Mouse (Mus musculus) heart, embryonic 16.5 days (tissue): ENCODE results near the gene Sez6l. TPM values are rescaled to one million over a fixed set of nuclear protein-coding genes. Genes with fewer than 3 reads are reported as not detected.

Experiments
- ATAC-seq: fragments of 200-750 bp; cut with Nextera tagmentation; replicated peaks from 2 replicates; pipeline ENCODE4 v1.8.0; 2017; ENCODE audit warnings: moderate number of reproducible peaks; ENCODE audit not compliant: insufficient read depth, low FRiP score; ENCODE audit errors: extremely low read depth
- H3K27ac ChIP-seq: fragments of 300-500 bp; sonication (generic); 2 replicates; pipeline ENCODE4 v1.5.1; 2014; ENCODE audit warnings: mild to moderate bottlenecking, low read length, control low read depth, moderate library complexity
- H3K27me3 ChIP-seq: fragments of 300-500 bp; sonication (generic); 2 replicates; pipeline ENCODE4 v1.6.1; 2014; ENCODE audit warnings: low read length, mixed read lengths; ENCODE audit not compliant: control insufficient read depth, insufficient read depth
- H3K36me3 ChIP-seq: fragments of 300-500 bp; sonication (generic); 2 replicates; pipeline ENCODE4 v1.6.1; 2014; ENCODE audit not compliant: control insufficient read depth, insufficient read depth
- H3K4me1 ChIP-seq: fragments of 300-500 bp; sonication (generic); 2 replicates; pipeline ENCODE4 v1.6.1; 2014; ENCODE audit warnings: low read length, mixed read lengths; ENCODE audit not compliant: control insufficient read depth, insufficient read depth
- H3K4me2 ChIP-seq: fragments of 300-500 bp; sonication (generic); 2 replicates; pipeline ENCODE4 v1.6.1; 2014; ENCODE audit warnings: low read depth, mild to moderate bottlenecking, control low read depth, low read length
- H3K4me3 ChIP-seq: fragments of 300-500 bp; sonication (generic); 2 replicates; pipeline ENCODE4 v1.5.1; 2014; ENCODE audit warnings: mild to moderate bottlenecking, control low read depth, low read length
- H3K9ac ChIP-seq: fragments of 300-500 bp; sonication (generic); 2 replicates; pipeline ENCODE4 v1.6.1; 2014; ENCODE audit warnings: low read length, control low read depth
- H3K9me3 ChIP-seq: fragments of 300-500 bp; sonication (generic); replicated peaks from 2 replicates; pipeline ENCODE4 v1.6.1; 2016; ENCODE audit warnings: low read length; ENCODE audit not compliant: control insufficient read depth
- WGBS: fragments of 180-500 bp; shearing (Covaris S2); extraction: QIAGEN DNeasy Blood & Tissue Kit; methylation state at CpG from one replicate; pipeline ENCODE4 v1.1.7; 2014; 5-methylcytosine and 5-hydroxymethylcytosine counted together
- polyA plus RNA-seq: library from polyadenylated mRNA; unstranded; fragments of >200 nt; fragmentation: Nextera tagmentation; extraction: Ambion mirVana; gene quantifications from 2 replicates; pipeline ENCODE4 v1.2.1, GENCODE M21; 2015

Sez6l gene
- polyA plus RNA-seq, 1 experiment from 2014 or later: 0.34 TPM

- Histone ChIP-seq H3K9ac (no peak overlapping the region), H3K4me2 (no peak overlapping the region), H3K27me3 (peaks cover 33% of the 10 kb centered on the region), H3K4me1 (no peaks in the 10 kb centered on the region), H3K4me3 (no peak overlapping the region), H3K36me3 (no peaks in the 10 kb centered on the region), H3K9me3 (no peaks in the 10 kb centered on the region), H3K27ac (no peak overlapping the region)
- ATAC-seq: no peak
- 36% methylated on average over 13 of the region's 13 CpGs for WGBS
Measured at GRCm38 (mm10) chr5:112484924-112485715, 91.9 kb downstream of the Sez6l start.

GRCm38 (mm10) chr5:112483030-112483429, 94.0 kb downstream of the Sez6l start:
- WGBS: 76% methylated on average over 8 of the region's 8 CpGs
- Histone ChIP-seq H3K4me3 (no peak overlapping the region), H3K4me2 (no peak overlapping the region), H3K27ac (no peak overlapping the region), H3K27me3 (peaks cover 38% of the 10 kb centered on the region), H3K9ac (no peak overlapping the region), H3K36me3 (no peaks in the 10 kb centered on the region), H3K9me3 (no peaks in the 10 kb centered on the region), H3K4me1 (no peaks in the 10 kb centered on the region)
- ATAC-seq: no peak

- Histone ChIP-seq H3K27me3 (peaks cover 41% of the 10 kb centered on the region), H3K4me3 (no peak overlapping the region), H3K9me3 (no peaks in the 10 kb centered on the region), H3K4me1 (no peaks in the 10 kb centered on the region), H3K9ac (no peak overlapping the region), H3K27ac (no peak overlapping the region), H3K4me2 (no peak overlapping the region), H3K36me3 (no peaks in the 10 kb centered on the region)
- 69% methylated on average over 13 of the region's 13 CpGs for WGBS
- ATAC-seq: no peak
Measured at GRCm38 (mm10) chr5:112482551-112482950, 94.4 kb downstream of the Sez6l start.

GRCm38 (mm10) chr5:112481946-112482410, 95.0 kb downstream of the Sez6l start:
- no peak overlapping the region for H3K4me3 ChIP-seq
- H3K4me2 ChIP-seq: no peak overlapping the region
- H3K27me3 ChIP-seq: peaks cover 44% of the 10 kb centered on the region
- no peaks in the 10 kb centered on the region for H3K36me3 ChIP-seq
- H3K27ac ChIP-seq: no peak overlapping the region
- H3K9ac ChIP-seq: no peak overlapping the region
- no peaks in the 10 kb centered on the region for H3K9me3 ChIP-seq
- H3K4me1 ChIP-seq: no peaks in the 10 kb centered on the region
- ATAC-seq: no peak
- WGBS: 31% methylated on average over 19 of the region's 19 CpGs

- 38% methylated on average over 6 of the region's 6 CpGs for WGBS
- H3K4me3 ChIP-seq: no peak overlapping the region
- H3K4me1 ChIP-seq: no peaks in the 10 kb centered on the region
- no peak overlapping the region for H3K9ac ChIP-seq
- H3K27me3 ChIP-seq: peaks cover 27% of the 10 kb centered on the region
- peaks cover 6% of the 10 kb centered on the region; the same call in 1 of the 2 replicates for H3K9me3 ChIP-seq
- H3K36me3 ChIP-seq: no peaks in the 10 kb centered on the region
- H3K4me2 ChIP-seq: no peak overlapping the region
- no peak overlapping the region for H3K27ac ChIP-seq
- no peak for ATAC-seq
Measured at GRCm38 (mm10) chr5:112473453-112473852, 103.5 kb downstream of the Sez6l start.

- Histone ChIP-seq H3K9me3 (peaks cover 6% of the 10 kb centered on the region; the same call in 1 of the 2 replicates), H3K36me3 (no peaks in the 10 kb centered on the region), H3K4me2 (no peak overlapping the region), H3K9ac (no peak overlapping the region), H3K4me1 (no peaks in the 10 kb centered on the region), H3K27me3 (peaks cover 21% of the 10 kb centered on the region), H3K4me3 (no peak overlapping the region), H3K27ac (no peak overlapping the region)
- no peak for ATAC-seq
- 75% methylated on average over 6 of the region's 6 CpGs for WGBS
Measured at GRCm38 (mm10) chr5:112470144-112470543, 106.8 kb downstream of the Sez6l start.

GRCm38 (mm10) chr5:112468986-112469581, 107.9 kb downstream of the Sez6l start:
- no peak overlapping the region for H3K4me3 ChIP-seq
- no peaks in the 10 kb centered on the region for H3K36me3 ChIP-seq
- H3K9me3 ChIP-seq: peaks cover 6% of the 10 kb centered on the region; the same call in 1 of the 2 replicates
- H3K27me3 ChIP-seq: peaks cover 25% of the 10 kb centered on the region
- H3K27ac ChIP-seq: no peak overlapping the region
- 69% methylated on average over 4 of the region's 4 CpGs for WGBS
- H3K4me2 ChIP-seq: no peak overlapping the region
- no peak overlapping the region for H3K9ac ChIP-seq
- no peaks in the 10 kb centered on the region for H3K4me1 ChIP-seq
- no peak for ATAC-seq

GRCm38 (mm10) chr5:112466331-112466730, 110.7 kb downstream of the Sez6l start:
- peaks cover 24% of the 10 kb centered on the region for H3K27me3 ChIP-seq
- no peak for ATAC-seq
- 48% methylated on average over 6 of the region's 6 CpGs for WGBS
- no peaks in the 10 kb centered on the region for H3K4me1 ChIP-seq
- no peak overlapping the region for H3K4me2 ChIP-seq
- H3K27ac ChIP-seq: no peak overlapping the region
- H3K36me3 ChIP-seq: no peaks in the 10 kb centered on the region
- peaks cover 6% of the 10 kb centered on the region; the same call in 1 of the 2 replicates for H3K9me3 ChIP-seq
- no peak overlapping the region for H3K9ac ChIP-seq
- no peak overlapping the region for H3K4me3 ChIP-seq

- H3K4me2 ChIP-seq: no peak overlapping the region
- H3K4me1 ChIP-seq: no peaks in the 10 kb centered on the region
- no peak overlapping the region for H3K27ac ChIP-seq
- H3K4me3 ChIP-seq: no peak overlapping the region
- 63% methylated on average over 3 of the region's 3 CpGs for WGBS
- no peaks in the 10 kb centered on the region for H3K9me3 ChIP-seq
- H3K36me3 ChIP-seq: no peaks in the 10 kb centered on the region
- H3K27me3 ChIP-seq: peaks cover 53% of the 10 kb centered on the region
- no peak for ATAC-seq
- no peak overlapping the region for H3K9ac ChIP-seq
Measured at GRCm38 (mm10) chr5:112459903-112460302, 117.1 kb downstream of the Sez6l start.
